Mouse (Mus musculus) urinary bladder, postnatal 25 days (tissue): ENCODE data around the gene Sec14l2.
"Not testable (repeated sequence)": the region's sequence is repeated elsewhere in the genome, so short reads cannot be mapped to it uniquely, and the experiment has no call there.

Source experiments
- DNase-seq: peaks from one replicate; pipeline ENCODE4 v3.0.0; 2022; ENCODE audit warnings: low spot score

Gene Sec14l2

DNA sequence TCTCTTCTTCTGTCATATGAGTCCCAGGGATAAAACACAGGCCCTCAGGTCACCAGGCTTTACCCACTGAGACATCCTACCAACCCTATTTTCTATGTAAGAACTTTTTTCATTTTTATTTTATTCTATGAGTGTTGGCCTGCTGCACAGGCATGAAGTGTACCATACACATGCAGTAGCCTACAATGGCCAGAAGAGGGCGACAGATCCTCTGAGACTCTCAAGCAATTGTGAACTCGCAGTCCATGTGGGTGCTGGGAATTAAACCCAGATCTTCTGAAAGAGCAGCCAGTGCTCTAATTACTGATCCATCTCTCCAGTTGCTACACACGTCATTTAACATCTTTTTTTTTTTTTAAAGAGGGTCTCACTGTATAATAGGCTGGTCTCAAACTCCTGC, 10.2 kb upstream of the Sec14l2 start:
- no peak for DNase-seq

DNA sequence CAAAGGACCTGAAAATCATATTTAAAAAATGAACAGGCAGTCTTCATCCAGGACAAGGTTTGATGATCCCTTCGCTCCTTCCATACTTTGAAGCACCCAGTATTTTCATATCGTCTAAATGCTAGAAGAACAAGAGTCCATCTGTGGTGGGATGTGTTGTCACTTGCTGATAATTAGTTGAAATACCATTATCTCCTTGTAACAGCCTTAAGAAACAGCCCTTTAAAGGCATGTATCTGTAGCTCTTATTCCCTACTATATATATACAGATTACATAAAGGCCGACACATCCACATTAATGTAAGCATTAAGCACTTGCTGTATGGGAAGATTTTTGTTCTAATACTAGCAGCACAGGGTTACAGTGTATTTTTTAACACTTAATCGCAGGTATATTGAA, 5.2 kb upstream of the Sec14l2 start:
- DNase-seq = not testable (repeated sequence)

DNA sequence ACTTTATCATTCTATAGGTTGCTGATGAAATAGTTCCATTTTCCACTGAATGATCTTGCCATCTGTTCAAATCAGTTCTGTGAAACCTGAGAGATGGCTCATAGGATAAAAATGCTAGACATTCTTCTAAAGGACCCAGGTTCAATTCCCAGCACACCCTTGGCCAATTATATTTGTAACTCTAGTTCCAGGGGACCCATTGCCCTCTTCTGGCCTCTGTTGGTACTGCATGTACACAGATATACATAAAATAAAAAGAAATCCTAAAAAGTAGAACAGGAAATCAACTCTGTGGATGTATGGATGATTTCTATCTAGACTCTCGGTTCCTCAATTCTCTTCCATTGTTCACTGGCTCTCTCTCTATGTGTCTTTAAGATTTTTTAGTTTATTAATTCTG, 3.8 kb upstream of the Sec14l2 start:
- no peak for DNase-seq

DNA sequence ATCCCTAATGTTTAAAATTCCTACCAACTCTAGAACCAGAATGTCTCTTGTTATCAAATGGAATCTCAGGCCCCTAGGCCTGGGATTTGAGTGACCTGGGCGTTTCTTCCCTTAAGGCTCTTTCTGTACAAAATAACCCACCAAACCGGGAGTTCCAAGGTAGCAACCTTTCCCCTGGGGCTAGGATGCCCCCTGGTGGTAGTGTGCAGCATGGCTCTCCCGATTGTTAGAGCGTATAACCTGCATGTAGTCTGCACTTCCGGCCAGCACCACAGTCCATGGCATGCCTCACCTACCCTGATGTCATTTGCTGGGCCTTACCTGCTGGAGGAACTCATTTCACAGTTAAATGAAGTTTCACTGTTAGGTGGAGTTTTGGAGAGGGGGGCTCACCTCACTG, 707 bp upstream of the Sec14l2 start:
- peak; percentile 21 for DNase-seq

DNA sequence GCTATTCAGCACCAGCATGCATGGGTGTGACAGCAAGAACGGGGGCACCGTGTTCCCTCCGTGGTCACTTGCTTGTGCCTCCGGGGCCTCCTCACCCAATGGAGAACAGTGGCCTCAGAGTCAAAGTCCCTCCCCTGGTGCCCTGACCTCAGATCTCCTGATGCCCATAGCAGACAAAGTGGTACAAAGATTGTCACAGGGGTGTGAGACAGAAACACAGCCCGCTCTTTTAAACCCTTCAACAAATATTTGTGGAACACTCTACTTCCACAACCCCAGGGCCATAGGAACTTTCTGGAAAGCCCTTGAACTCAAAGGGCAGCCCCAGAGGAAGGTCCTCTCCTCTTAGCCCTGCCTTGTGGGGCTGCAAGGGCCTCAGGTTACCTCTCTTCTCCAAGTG, 989 bp downstream of the Sec14l2 start:
- DNase-seq = no peak

DNA sequence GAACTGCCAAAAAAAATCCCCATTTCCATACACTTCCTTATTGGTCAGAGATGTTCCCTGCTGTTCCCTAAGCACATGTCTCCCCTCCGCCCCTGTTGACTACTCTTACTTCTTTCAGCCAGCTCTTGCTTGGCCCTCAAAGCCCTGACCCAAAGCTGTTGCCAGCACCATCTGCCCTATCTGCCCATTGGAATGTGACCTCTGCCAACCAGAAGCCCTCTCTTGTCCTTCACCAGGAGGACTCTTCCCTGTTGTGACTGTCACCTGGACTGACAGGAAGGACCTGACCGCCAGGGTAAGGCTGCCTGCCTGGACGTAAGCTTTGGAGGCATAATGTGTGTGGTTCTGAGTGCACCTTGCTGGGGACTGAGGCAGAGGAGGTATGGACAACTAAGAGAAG, 1.5 kb downstream of the Sec14l2 start:
- DNase-seq = no peak

DNA sequence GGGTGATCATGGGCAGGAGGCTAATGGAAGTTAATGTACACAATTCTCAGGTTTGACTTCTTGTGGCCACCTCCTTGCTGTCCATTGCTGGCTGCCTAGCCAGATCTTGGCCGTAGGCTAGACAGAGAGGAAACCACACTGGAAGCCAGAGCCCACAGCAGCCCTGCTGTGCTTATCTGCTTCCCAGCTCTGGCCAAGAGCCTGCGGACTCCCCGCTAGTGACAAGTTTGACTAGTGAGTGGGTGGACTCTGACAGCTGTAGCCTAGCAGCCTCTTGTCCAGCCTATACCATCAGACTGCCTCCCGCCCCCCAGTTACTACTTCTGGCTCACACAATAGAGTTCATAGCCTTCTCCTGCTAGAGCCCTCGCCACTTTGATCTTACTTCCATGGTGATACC, 3.6 kb downstream of the Sec14l2 start:
- DNase-seq = no peak

DNA sequence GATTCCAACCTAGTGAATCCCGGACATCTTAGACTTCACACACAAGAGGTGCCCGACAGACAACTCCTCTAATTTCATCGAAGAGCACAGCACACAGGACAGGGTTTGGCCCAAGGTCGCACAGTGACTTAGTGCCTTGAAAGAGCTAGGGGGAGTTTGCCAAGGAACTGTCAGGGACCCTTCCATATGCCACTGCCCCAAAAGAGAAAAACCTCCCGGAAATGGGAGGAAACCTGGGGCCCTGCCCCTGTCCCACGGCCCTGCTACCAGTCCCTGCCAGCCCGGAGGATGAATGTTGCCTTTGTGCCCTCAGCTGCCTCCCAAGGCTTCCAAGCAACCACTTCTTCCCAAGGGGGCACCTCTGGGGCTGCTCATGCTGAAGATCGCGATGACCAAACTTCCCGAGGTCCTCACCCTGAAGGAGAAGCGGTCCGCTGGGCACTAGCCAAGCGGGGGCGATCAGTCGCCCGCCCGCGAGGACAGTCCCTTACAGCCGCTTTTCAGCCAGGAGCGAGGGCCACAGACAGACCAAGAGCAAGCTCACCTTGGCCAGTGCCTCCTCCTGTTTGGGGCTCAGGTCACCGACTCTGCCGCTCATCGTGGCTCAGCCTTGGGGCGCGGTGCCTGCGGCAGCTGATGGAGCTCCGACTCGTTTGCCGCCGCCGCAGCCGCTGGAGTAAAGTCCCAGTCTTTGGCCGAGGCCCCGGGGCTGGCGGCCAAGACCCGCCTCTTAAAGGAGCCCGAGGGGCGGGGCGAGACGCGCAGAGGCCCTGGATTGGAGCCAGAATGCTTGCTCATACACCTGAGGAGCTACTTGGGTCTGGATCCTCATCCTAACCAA, 4.9 kb downstream of the Sec14l2 start:
- DNase-seq = peak; percentile 74

DNA sequence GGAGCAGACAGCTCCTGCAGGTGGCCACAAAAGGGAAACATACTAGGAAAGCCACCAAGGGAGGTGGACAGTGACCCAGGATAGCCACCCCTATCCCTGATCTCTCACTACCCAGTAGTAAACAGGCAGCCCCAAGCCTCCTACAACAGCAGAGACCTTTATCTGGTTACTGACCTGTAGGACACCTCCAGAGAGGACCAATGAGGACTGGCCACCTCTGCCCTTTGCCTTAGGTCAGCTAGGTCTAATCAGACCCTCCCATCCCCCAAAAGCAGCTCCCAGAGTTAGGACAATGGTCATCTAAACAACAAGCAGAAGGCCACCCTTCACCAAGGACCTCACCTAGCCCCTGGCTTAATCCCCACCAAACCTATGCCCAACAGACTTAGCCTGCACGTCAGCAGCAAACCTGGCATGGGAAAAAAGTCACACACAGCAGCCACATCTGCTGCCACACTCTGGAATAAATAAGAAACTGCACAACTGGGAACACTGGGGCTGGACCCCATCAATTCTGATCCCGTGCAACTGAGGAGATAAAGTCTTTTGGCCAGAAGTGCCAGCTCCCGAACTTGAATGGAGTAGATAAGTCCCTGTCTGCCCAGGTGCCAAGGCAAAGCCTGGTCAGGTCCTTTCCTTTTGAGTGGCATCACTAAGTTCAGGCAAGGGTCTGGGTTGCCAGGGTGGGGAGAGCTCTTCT, 5.7 kb downstream of the Sec14l2 start:
- DNase-seq = no peak

DNA sequence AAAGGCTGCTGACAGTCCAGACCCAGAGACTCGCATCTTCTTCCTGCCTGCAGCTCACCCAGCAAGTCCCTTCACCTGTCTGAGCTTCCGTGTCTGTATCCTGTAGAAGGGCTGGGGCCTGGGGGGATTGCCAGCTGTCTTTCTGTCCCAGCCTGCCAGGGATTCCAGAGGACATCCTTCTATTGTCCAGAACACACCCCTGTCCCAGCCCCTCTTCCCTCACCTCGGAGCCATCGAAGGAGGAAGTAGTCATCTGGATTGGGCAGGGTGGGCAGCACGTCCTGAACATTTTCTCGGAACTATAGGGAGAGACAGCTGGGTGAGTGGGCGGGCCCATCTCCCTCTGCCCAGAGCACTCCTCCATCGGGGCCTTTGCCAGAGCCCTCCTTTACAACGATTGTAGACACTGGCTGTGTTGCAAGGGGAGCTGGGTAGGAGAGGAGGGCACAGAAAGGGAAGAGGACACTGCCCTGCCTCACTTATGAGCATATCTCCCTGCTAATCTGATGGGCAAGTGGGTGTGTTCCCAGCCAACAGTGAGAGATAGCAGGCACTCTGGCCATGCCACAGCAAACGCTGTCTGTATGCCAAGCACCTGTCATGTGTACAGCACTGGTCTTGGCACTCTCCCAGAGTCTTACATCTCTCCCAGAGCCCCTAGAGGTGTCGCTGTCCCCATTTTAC, 6.6 kb downstream of the Sec14l2 start:
- no peak for DNase-seq

DNA sequence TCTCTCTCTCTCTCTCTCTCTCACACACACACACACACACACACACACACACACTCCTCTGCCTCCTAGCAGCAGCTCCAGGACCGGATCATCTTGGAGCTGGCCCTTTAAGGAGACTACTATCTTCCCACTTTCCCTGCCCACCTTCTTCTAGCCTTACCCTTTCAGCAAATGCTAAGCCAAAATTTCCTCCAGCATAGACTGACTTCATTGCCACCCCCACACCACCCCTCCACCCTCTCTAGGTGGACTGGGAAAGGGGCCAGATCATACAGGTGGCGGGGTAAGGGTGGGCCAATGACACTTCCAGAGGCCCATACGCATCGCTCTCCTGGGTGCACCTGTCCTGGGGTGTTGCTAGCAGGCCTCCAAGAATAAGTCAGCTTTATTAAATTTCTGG, 7.8 kb downstream of the Sec14l2 start:
- DNase-seq = no peak

DNA sequence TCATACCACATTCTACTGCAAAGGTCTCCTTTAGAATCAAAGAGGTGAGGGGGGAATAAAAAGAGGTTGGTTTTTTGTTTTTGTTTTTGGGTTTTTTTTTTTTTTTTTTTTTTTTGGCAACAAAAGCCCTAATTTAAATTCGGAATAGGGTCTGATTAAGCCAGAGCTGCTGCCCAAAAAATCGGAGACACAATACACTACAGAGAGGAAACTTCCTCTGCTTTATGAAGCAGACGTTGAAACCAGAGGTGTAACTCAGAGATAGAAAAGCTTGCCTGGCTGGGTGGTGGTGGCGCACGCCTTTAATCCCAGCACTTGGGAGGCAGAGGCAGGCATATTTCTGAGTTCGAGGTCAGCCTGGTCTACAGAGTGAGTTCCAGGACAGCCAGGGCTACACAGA, 8.7 kb downstream of the Sec14l2 start:
- DNase-seq = not testable (repeated sequence)

DNA sequence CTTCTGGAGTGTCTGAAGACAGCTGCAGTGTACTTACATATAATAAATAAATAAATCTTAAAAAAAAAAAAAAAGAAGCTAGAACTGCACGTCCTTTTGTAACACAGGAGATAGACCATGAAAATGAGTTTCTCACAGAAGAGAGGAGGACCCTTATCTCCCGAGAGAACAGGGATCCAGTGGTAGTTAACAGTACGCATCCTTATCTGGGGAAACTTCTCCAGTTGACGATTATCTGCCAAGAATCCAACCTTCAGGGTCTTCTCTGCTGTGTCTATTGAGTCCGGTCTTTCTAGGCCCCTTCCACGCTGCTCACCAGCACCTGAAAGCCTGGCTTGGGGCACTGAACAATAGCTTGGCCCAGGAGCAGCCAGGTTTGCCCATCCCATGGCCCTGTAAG, 9.2 kb downstream of the Sec14l2 start:
- DNase-seq = no peak

DNA sequence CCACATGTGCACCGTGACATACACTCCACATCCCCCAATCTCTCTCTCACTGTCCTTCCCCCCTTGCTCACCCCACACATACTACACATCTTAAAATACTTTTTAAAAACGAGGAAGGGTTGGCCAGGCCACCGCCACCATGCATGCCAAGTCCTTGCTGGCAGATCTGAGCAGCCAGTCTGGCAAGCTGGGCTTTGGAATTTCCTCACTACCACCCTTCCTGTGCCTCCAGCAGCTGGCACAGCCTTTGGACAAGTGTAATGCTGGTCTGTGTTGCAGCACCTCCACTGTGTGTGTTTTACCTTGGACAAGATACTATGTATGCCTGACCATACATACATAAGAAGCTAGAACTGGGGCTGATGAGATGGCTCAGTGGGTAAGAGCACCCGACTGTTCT, 9.7 kb downstream of the Sec14l2 start:
- DNase-seq = no peak

DNA sequence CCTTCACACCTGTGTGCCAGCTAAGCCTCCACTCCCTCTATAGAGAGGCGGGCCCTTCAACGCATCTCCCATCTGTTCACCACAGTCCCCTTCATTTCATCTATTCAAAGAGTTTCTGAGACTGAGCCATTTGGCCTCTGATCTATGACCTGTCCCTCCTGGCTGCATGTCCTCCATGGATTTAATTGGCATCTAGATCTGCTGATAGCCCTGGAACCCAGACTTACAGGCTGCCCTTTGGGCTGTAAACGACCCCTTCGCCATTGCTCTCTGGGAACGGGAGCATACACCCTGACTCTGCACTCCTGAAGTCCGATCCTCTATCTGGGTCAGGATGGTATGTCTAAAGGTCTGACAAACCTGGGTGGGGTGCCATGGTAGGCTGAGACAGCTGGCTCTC, 10.4 kb downstream of the Sec14l2 start:
- no peak for DNase-seq

DNA sequence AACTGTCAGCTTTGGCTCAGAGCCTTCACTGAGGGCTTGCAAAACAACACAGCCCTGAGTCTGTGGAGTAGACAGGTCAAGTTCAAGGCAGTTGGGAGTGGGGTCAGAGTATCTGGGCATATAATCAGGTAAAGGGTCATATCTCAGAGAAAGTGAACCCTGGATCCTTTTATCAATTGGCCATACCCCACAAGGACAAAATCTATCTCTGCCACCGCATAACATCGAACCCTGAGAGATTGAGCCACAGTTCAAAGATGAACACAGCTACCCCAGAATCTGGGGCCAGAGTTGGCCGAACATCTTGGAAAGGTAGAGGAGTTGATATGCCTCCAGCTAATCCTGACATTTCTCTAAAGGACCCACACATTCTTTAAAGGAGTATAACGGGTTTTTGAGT, 11.2 kb downstream of the Sec14l2 start:
- DNase-seq = no peak

DNA sequence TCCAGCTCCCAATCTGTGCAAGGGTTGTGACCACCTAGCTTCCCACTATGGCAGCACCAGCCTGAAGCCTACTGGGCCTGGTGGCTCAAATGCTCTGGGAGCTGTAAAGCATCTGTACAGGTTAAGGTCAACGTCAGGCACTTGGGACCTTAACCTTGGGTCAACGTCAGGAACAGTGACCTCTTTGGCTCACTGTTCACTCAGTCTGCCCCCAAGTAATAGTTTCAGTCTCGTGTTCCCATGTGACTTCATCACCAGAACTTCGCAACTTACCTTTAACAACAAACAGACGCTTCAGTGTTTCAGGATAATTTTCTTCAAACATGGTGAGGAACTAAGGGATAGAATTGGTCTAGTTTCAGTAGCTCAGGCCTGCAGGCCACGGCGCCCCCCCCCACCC, 14.5 kb downstream of the Sec14l2 start:
- no peak for DNase-seq

DNA sequence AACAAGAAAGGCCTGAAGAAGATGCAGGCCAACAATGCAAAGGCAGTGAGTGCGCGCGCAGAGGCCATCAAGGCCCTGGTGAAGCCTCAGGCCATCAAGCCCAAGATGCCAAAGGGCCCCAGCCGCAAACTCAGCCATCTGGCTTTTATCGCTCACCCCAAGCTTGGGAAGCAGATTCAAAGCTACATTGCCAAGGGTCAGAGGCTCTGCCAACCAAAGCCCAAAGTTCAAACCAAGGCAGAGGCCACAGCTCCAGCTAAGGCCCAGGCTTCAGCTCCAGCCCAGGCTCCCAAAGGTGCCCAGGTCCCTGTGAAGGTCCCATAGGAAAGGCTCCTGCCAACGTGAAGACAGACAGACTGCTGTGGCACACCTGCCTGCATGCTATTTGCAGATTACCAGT, 15.3 kb downstream of the Sec14l2 start:
- DNase-seq = not testable (repeated sequence)

DNA sequence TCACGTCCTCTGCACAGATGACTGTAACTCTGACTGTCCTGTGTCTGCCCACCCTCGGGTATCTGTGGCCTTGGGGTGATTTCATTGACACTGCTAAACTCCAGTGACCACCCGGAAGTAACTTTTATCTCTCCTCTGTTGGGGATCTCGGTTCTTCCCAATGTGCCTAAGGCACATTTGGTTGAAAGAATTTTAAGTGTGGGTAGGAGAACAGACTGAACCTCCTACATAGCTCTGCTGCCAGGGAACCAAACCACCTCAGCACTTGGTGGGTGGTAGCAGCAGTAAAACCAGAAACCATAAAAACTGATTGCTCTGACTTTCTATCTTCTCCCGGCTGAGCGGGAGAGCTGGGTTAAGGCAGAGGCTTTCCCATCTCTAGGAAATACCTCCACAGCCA, 17.8 kb downstream of the Sec14l2 start:
- no peak for DNase-seq

DNA sequence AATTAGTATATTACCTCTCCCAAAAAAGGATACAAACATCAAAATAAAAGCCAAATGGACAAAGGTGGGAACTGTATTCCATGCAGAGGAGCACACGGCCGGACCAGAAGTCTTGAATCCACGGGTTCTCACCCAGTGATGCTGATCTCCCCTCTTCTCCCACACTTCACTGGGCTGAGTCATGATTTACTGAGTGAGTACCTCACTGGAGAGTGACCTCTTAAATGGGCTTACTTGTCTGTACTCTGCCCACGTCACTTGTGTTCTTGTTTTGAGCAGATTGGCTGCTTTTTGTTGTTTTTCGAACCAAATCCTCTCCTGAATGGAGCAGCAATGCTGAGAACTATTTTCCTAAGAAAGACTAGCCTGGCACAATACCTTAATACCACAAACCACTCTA, 18.2 kb downstream of the Sec14l2 start:
- no peak for DNase-seq

DNA sequence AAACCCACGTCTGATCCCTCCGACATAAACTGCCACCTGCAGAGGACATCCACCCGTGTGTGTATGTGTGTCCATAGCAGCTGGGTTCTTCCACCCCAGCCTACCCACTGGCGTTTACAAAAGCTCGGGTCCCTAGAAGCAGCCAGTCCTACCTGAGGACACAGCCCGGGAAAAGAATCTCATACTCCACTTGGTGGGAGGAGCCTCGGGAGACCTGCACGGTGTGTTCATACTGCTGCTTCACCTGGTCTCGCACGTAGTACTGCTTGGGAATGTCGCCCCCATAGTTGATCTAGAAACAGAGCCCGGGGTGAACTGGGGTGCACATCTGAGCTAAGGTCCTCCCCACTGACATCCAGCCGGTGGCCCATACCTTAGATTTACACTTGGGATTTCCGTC, 19.7 kb downstream of the Sec14l2 start:
- no peak for DNase-seq

DNA sequence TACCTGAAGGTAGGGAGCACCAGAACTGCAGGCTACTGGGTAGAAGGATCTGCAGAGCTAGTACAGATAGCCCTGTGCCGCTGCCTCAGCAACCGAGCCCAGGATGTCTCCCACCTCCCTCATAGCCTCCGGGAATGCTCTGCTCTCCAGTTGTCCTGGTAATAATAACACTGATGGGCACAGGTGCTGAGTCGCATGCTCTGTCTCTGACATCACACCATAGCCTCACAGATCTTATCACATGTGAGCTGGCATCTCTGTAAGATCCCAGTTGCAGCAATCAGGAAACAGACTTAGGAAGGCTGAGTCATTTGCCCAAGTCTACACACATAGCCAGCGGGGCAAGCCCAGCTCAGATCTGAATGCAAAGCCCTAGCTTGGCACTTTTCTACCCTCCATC, 21.4 kb downstream of the Sec14l2 start:
- no peak for DNase-seq

DNA sequence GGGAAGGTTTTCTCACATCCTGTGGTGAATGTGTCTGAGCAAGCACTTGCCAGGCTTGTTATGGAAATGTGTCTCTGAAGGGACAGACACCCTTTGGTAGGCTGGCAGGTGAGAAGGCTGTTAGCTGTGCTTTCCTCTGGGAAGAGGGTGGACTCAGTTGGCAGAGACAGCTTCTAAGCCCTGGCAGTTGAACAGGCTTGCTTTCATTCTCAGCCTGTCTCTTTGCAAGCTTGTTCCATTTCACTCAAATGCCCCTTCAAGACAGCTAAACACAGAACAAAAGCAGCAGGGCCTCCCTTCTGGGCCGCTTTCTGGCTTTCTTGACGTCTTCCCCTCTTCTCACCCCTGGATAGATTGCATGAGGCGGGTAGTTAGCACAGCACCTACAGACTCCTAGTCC, 23.8 kb downstream of the Sec14l2 start:
- no peak for DNase-seq
